Mouse (Mus musculus): ENCODE results near the gene Slu7.
A peak's percentile ranks its signal among the peaks of the same experiment; 100 is the strongest.

The Slu7 gene

GRCm38 (mm10) chr11:43433254-43434023 is at the start of gene Slu7:
Slu7 (plus strand) TSS chr11:43433744.
- DNase-seq: peak; percentile 66

DNA sequence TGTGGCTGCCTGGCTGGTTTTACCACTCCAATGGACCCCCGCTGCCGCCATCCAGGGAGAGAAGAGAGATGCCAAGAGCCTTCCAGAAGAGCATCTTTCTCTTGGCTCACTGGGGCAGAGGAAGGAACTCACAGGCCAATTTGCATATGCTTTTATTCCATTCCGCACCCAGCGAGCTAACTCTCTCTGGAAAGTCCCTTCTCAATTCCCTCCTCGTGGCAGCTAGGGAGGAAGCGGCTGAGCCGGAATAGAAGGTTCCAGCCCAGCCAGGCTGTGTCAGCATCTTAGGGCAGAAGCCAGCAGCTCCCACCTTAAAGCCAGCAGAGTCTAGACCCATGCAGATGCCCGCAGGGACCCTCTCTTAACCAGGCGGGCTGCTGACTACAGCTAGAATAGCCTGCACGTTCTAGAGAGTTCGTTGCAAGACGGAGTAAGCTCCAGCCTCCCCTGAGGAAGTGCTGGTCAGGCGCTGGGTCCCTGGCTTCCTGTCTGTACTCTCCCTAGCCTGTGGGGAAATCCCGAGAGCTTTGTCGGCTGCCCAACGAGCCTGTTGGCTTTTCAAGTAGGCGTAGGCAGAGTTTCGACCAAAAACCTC is 48.4 kb upstream of the Slu7 start:
- peak; percentile 29 for DNase-seq

DNA sequence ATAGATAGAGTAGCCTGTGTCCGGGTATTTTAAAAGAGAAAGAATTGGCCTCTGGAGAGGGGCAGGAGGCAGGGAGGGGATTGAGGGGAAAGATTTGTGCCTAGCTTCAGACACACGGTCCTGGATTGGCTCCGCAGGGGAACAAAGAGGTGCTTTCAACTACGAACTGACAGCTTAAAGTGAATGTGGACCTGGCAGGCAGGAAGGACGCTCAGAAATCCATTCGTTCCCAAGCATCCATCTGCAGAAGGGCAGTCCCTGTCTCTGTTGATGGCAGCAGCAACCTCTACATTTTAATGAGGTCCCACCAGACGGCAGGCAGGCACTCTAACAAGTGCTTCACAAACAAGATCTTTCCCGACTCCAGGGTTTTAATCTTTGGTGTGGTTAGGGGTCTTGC is 47.8 kb upstream of the Slu7 start:
- no peak for DNase-seq

- DNase-seq: no peak
Measured at GRCm38 (mm10) chr11:43387004-43387880, 46.3 kb upstream of the Slu7 start.

- DNase-seq: no peak
Measured at GRCm38 (mm10) chr11:43388122-43389097, 45.1 kb upstream of the Slu7 start.

- no peak for DNase-seq
Measured at GRCm38 (mm10) chr11:43389118-43389517, 44.4 kb upstream of the Slu7 start.

DNA sequence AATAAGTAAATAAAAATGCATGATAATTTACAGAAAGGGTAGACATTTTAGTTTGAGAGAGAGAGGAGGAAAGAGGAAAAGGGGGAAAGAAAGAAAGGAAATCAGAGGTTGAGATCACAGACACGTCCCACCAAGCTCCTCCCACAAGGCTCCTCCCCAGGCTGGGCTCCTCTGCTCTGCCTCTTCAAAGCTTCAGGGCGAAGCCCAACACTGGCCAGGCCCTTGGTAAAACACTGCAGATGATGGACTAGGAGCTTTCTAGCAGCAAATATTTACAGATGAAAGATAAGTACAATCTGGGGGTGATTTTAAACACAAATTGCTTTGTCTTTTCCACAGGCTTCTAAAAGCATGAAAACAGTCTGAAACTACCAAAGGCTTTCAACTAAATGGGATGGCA is 40.8 kb upstream of the Slu7 start:
- no peak for DNase-seq

GRCm38 (mm10) chr11:43393325-43393724 is 40.2 kb upstream of the Slu7 start:
- DNase-seq: no peak

- DNase-seq: no peak
Measured at GRCm38 (mm10) chr11:43395073-43395948, 38.2 kb upstream of the Slu7 start.

DNA sequence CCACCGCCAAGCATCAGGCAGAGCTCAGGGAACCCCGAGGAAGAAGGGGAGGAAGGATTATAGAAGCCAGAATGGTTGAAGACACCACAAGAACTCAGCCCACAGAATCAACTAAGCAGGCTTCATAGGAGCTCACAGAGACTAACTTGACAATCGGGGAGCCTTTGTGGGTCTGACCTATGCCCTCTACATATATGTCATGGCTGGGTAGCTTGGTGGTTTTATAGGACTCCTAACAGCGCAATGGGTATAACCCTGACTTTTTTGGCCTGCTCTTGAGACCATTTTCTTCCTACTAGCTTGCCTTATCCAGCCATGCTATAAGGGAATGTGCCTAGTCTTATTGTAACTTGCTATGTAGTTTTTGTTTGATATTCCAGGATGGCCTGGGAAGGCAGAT is 37.3 kb upstream of the Slu7 start:
- DNase-seq: no peak

GRCm38 (mm10) chr11:43396672-43397071 is 36.9 kb upstream of the Slu7 start:
- DNase-seq: no peak

GRCm38 (mm10) chr11:43399297-43399696 is 34.2 kb upstream of the Slu7 start:
- no peak for DNase-seq

GRCm38 (mm10) chr11:43400131-43400530 is 33.4 kb upstream of the Slu7 start:
- no peak for DNase-seq

GRCm38 (mm10) chr11:43404150-43404807 is 29.3 kb upstream of the Slu7 start:
- DNase-seq: no peak

DNA sequence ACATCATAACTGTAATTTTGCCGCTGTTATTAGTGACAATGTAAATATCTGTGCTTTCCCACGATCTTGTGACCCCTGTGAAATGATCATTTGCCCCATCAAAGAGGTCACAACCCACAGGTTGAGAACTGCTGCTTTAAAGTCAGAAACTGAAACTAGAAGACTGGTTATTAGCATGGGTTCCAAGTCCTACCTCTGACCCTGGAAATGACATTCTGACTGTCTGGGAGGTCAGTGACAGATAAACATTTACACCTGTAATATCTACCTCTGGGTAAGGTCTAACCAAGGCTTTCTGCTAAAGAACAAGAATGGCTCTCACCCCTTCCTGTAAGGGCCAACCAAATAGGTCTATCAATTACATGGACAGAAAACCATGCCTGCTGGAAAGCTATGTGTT is 24.7 kb upstream of the Slu7 start:
- DNase-seq: no peak

DNA sequence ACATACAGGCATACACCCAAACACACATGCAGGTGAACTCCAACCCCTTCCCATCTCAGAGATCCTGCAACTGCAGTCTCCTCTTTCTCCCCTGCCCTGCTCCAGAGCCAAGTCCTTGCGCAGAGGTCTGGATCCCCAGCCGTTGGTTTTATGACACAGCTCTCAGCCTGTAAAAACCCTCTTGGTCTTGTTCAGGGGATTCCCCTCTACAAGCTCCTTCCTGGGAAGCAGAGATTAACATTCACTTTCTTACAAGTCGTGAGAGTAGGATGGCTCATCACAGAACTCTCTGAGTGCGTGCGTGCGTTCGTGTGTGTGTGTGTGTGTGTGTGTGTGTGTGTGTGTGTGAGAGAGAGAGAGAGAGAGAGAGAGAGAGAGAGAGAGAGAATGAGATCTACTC is 23.3 kb upstream of the Slu7 start:
- DNase-seq: no peak

- peak; percentile 68 for DNase-seq
Measured at GRCm38 (mm10) chr11:43411413-43411812, 22.1 kb upstream of the Slu7 start.

DNA sequence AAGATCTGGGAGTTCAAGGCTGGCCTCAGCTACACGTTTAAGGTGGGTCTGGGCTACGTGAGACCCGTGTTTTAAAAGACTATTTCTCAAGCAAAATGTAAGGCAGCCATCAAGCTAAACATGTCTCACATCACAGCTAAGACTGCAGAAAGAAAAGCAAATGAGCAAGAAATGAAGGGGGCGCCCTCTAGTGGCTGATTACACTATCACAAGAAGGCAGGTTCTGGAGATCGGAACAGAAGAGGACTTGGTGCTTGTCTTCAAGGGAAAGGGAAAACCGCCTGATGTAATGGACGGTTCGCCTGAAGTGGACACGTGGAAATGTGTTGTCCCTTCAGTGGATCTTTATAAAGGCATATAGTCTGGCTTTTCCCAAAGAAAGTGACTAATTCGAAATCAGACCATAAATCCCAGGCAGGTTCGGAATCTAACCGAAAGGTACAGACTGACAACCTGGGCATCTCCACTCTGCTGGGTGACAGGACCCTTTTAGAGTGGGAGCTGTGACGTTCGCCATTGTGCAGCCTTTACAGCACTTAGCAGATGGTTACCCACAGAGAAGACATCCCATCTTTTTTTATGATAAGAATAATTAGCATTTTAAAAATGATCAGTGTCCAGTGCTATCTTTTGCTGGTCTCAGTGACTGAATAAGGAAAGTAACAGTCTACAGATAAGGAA is 20.6 kb upstream of the Slu7 start:
- peak; percentile 78 for DNase-seq

DNA sequence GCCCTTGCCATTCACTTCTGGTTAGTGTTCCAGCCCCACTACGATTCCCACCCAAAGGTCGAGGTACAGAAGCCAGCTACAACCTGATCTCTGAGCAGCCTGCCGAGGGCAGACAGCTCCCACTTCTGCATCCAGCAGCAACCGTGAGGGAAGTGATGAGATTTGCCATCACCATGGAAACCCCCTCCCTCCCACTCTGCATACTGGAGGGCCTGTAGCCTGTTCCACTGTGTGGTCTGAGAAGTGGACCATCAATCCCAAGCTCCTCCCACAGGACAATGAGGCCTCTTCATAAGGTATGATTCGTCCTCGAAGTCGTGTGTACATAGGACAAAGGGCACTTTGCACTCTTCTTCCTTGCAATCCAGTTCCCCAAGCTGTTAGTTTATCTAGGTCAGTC is 16.3 kb upstream of the Slu7 start:
- no peak for DNase-seq

GRCm38 (mm10) chr11:43424386-43424785 is 9.2 kb upstream of the Slu7 start:
- no peak for DNase-seq

All from cerebellum, adult 9-10 months (tissue).